Mouse (Mus musculus) activated CD4-positive, CD25-positive, alpha-beta regulatory T cell, adult 4 months (primary cell): ENCODE measurements around the gene Rdh16. TPM values are rescaled to one million over a fixed set of nuclear protein-coding genes. Genes with fewer than 3 reads are reported as not detected.

Source experiments
- polyA plus RNA-seq, 2 experiments: library from polyadenylated mRNA; unstranded; fragments of 100-300 nt; shearing (Covaris generic); gene quantifications; one replicate each; pipeline ENCODE4 v1.2.1; 2017

Rdh16 gene
- polyA plus RNA-seq, 2 experiments from 2014 or later: not detected

Other genes starting within 250 kb of the Rdh16 start
- gene Lrp1, start 180.0 kb upstream of the Rdh16 start, polyA plus RNA-seq: under 1 TPM in 1 of 2 experiments, not detected in 1; 0.57 TPM
- 100 to 1,000 TPM; 119 to 157 TPM for gene Stat6, start 158.2 kb upstream of the Rdh16 start, polyA plus RNA-seq
- 1 to 10 TPM; 4.7 to 5.8 TPM for gene Nemp1, start 134.3 kb upstream of the Rdh16 start, polyA plus RNA-seq
- 10 to 100 TPM in 1 of 2 experiments, 1 to 10 TPM in 1; 7.4 to 10.2 TPM for gene Nab2, start 132.6 kb upstream of the Rdh16 start, polyA plus RNA-seq
- gene Myo1a, start 96.0 kb upstream of the Rdh16 start, polyA plus RNA-seq: not detected
- not detected for gene Tac2, start 76.7 kb upstream of the Rdh16 start, polyA plus RNA-seq
- gene Zbtb39, start 61.6 kb upstream of the Rdh16 start, polyA plus RNA-seq: under 1 TPM; 0.36 to 0.45 TPM
- gene Gpr182, start 49.4 kb upstream of the Rdh16 start, polyA plus RNA-seq: under 1 TPM; 0.15 to 0.22 TPM
- under 1 TPM in 1 of 2 experiments, not detected in 1; 0.13 TPM for gene Rdh1, start 41.4 kb upstream of the Rdh16 start, polyA plus RNA-seq
- gene Rdh16f1, start 41.4 kb upstream of the Rdh16 start, polyA plus RNA-seq: under 1 TPM in 1 of 2 experiments, not detected in 1; 0.31 TPM
- gene Rdh9, start 24.8 kb upstream of the Rdh16 start, polyA plus RNA-seq: under 1 TPM in 1 of 2 experiments, not detected in 1; 0.13 TPM
- not detected for gene Rdh19, start 48.8 kb downstream of the Rdh16 start, polyA plus RNA-seq
- not detected for gene Rdh16f2, start 65.3 kb downstream of the Rdh16 start, polyA plus RNA-seq
- not detected for gene Rdh7, start 87.7 kb downstream of the Rdh16 start, polyA plus RNA-seq
- not detected for gene Sdr9c7, start 97.4 kb downstream of the Rdh16 start, polyA plus RNA-seq
- gene Hsd17b6, start 206.5 kb downstream of the Rdh16 start, polyA plus RNA-seq: not detected
- gene Prim1, start 214.0 kb downstream of the Rdh16 start, polyA plus RNA-seq: 10 to 100 TPM; 26.5 to 37.8 TPM
- gene Naca, start 234.4 kb downstream of the Rdh16 start, polyA plus RNA-seq: 1,000 to 10,000 TPM; 1,124 to 1,330 TPM